Mouse (Mus musculus) hindbrain, embryonic 13.5 days (tissue): ENCODE data around the gene Gm20388. TPM values are rescaled to one million over a fixed set of nuclear protein-coding genes. Genes with fewer than 3 reads are reported as not detected.
"Not testable (repeated sequence)": the region's sequence is repeated elsewhere in the genome, so short reads cannot be mapped to it uniquely, and the experiment has no call there.

ENCODE experiments used
- ATAC-seq: fragments of 200-750 bp; cut with Nextera tagmentation; 2 replicates; pipeline ENCODE4 v1.8.0; 2017; ENCODE audit warnings: moderate TSS enrichment; ENCODE audit not compliant: low FRiP score
- H3K27ac ChIP-seq: fragments of 300-500 bp; sonication (generic); 2 replicates; pipeline ENCODE4 v1.5.1; 2015; ENCODE audit warnings: inconsistent platforms, mild to moderate bottlenecking, moderate library complexity
- H3K27me3 ChIP-seq: fragments of 300-500 bp; sonication (generic); 2 replicates; pipeline ENCODE4 v1.6.1; 2015; ENCODE audit warnings: mild to moderate bottlenecking, inconsistent platforms
- H3K36me3 ChIP-seq: fragments of 300-500 bp; sonication (generic); 2 replicates; pipeline ENCODE4 v1.6.1; 2015; ENCODE audit warnings: mild to moderate bottlenecking, inconsistent platforms
- H3K4me1 ChIP-seq: fragments of 300-500 bp; sonication (generic); replicated peaks from 2 replicates; pipeline ENCODE4 v1.6.1; 2015; ENCODE audit warnings: inconsistent platforms
- H3K4me2 ChIP-seq: fragments of 300-500 bp; sonication (generic); 2 replicates; pipeline ENCODE4 v1.6.1; 2015; ENCODE audit warnings: inconsistent platforms, mild to moderate bottlenecking, moderate library complexity
- H3K4me3 ChIP-seq: fragments of 300-500 bp; sonication (generic); 2 replicates; pipeline ENCODE4 v1.5.1; 2015; ENCODE audit warnings: mild to moderate bottlenecking, inconsistent platforms
- H3K9ac ChIP-seq: fragments of 300-500 bp; sonication (generic); 2 replicates; pipeline ENCODE4 v1.6.1; 2015; ENCODE audit warnings: mild to moderate bottlenecking, inconsistent platforms
- H3K9me3 ChIP-seq: fragments of 300-500 bp; sonication (generic); 2 replicates; pipeline ENCODE4 v1.6.1; 2016; ENCODE audit warnings: inconsistent platforms
- WGBS: fragments of 180-500 bp; shearing (Covaris S2); methylation state at CpG from one replicate; pipeline ENCODE4 v1.1.7; 2015; 5-methylcytosine and 5-hydroxymethylcytosine counted together
- polyA plus RNA-seq: library from polyadenylated mRNA; unstranded; fragments of >200 nt; fragmentation: Nextera tagmentation; extraction: Ambion mirVana; gene quantifications from 2 replicates; pipeline ENCODE4 v1.2.1, GENCODE M21; 2015

The Gm20388 gene
- polyA plus RNA-seq, 1 experiment from 2014 or later: 1.9 TPM

- no peaks in the 10 kb centered on the region for H3K4me1 ChIP-seq
- no peak overlapping the region for H3K4me3 ChIP-seq
- 95% methylated on average over 23 of the region's 23 CpGs for WGBS
- no peak for ATAC-seq
- no peak overlapping the region for H3K4me2 ChIP-seq
- peaks cover 5% of the 10 kb centered on the region; the same call in 1 of the 2 replicates for H3K36me3 ChIP-seq
- peaks cover 62% of the 10 kb centered on the region for H3K9me3 ChIP-seq
- no peaks in the 10 kb centered on the region for H3K27me3 ChIP-seq
- no peak overlapping the region for H3K27ac ChIP-seq
- H3K9ac ChIP-seq: no peak overlapping the region
Measured at GRCm38 (mm10) chr8:123428939-123429721, 3518.5 kb downstream of the Gm20388 start.

GRCm38 (mm10) chr8:123429722-123430013 is 3519.0 kb downstream of the Gm20388 start:
- H3K27ac ChIP-seq: not testable (repeated sequence)
- WGBS: 97% methylated on average over 15 of the region's 15 CpGs

GRCm38 (mm10) chr8:123430936-123431335 is 3520.3 kb downstream of the Gm20388 start:
- H3K27ac ChIP-seq: not testable (repeated sequence)
- 95% methylated on average over 7 of the region's 8 CpGs for WGBS
- peaks cover 64% of the 10 kb centered on the region for H3K9me3 ChIP-seq

More at GRCm38 (mm10) chr8:123429722-123430013, 3519.0 kb downstream of the Gm20388 start:
- peaks cover 64% of the 10 kb centered on the region for H3K9me3 ChIP-seq
- not testable (repeated sequence) for H3K9ac ChIP-seq, H3K27me3 ChIP-seq, ATAC-seq, H3K4me2 ChIP-seq, H3K4me1 ChIP-seq, H3K36me3 ChIP-seq, H3K4me3 ChIP-seq

GRCm38 (mm10) chr8:123431616-123432365 is 3521.2 kb downstream of the Gm20388 start:
- Histone ChIP-seq H3K9ac (no peak overlapping the region), H3K4me3 (no peak overlapping the region), H3K27me3 (no peaks in the 10 kb centered on the region), H3K9me3 (peaks cover 59% of the 10 kb centered on the region), H3K4me2 (no peak overlapping the region), H3K27ac (no peak overlapping the region), H3K36me3 (peaks cover 3% of the 10 kb centered on the region; the same call in 1 of the 2 replicates), H3K4me1 (no peaks in the 10 kb centered on the region)
- no peak for ATAC-seq
- 98% methylated on average over 25 of the region's 25 CpGs for WGBS

More at GRCm38 (mm10) chr8:123430936-123431335, 3520.3 kb downstream of the Gm20388 start:
- H3K27me3 ChIP-seq, H3K4me1 ChIP-seq, ATAC-seq, H3K4me2 ChIP-seq, H3K4me3 ChIP-seq, H3K9ac ChIP-seq, H3K36me3 ChIP-seq: not testable (repeated sequence)

- H3K27ac ChIP-seq: no peak overlapping the region
- no peaks in the 10 kb centered on the region for H3K36me3 ChIP-seq
- H3K9ac ChIP-seq: no peak overlapping the region
- H3K4me2 ChIP-seq: no peak overlapping the region
- peaks cover 53% of the 10 kb centered on the region for H3K9me3 ChIP-seq
- no peaks in the 10 kb centered on the region for H3K27me3 ChIP-seq
- no peak overlapping the region for H3K4me3 ChIP-seq
- H3K4me1 ChIP-seq: no peaks in the 10 kb centered on the region
- no peak for ATAC-seq
- 97% methylated on average over 16 of the region's 16 CpGs for WGBS
Measured at GRCm38 (mm10) chr8:123432381-123432780, 3521.7 kb downstream of the Gm20388 start.

GRCm38 (mm10) chr8:123433241-123433974 is 3522.8 kb downstream of the Gm20388 start:
- 98% methylated on average over 47 of the region's 47 CpGs for WGBS
- not testable (repeated sequence) for H3K4me1 ChIP-seq, H3K27ac ChIP-seq, ATAC-seq, H3K36me3 ChIP-seq, H3K27me3 ChIP-seq, H3K4me3 ChIP-seq, H3K9ac ChIP-seq, H3K4me2 ChIP-seq
- peaks cover 43% of the 10 kb centered on the region for H3K9me3 ChIP-seq

- Histone ChIP-seq H3K4me2 (no peak overlapping the region), H3K27me3 (no peaks in the 10 kb centered on the region), H3K4me1 (peaks cover 22% of the 10 kb centered on the region), H3K9me3 (no peaks in the 10 kb centered on the region), H3K9ac (no peak overlapping the region), H3K27ac (no peak overlapping the region), H3K36me3 (peaks cover 11% of the 10 kb centered on the region; the same call in 1 of the 2 replicates), H3K4me3 (no peak overlapping the region)
- no peak for ATAC-seq
- WGBS: 98% methylated on average over 2 of the region's 2 CpGs
Measured at GRCm38 (mm10) chr8:123441788-123442187, 3531.1 kb downstream of the Gm20388 start.

GRCm38 (mm10) chr8:123442351-123442750 is 3531.7 kb downstream of the Gm20388 start:
- no peaks in the 10 kb centered on the region for H3K27me3 ChIP-seq
- no peak overlapping the region for H3K4me3 ChIP-seq
- H3K9me3 ChIP-seq: no peaks in the 10 kb centered on the region
- ATAC-seq: peak; percentile 51
- peaks cover 22% of the 10 kb centered on the region for H3K4me1 ChIP-seq
- H3K4me2 ChIP-seq: peak overlapping the region; percentile 72
- H3K36me3 ChIP-seq: peaks cover 15% of the 10 kb centered on the region; the same call in 1 of the 2 replicates
- H3K9ac ChIP-seq: no peak overlapping the region; the same call in 1 of the 2 replicates
- H3K27ac ChIP-seq: peak overlapping the region; percentile 89; the same call in 1 of the 2 replicates
- WGBS: 80% methylated on average over 5 of the region's 5 CpGs

- peak overlapping the region; percentile 66 for H3K4me3 ChIP-seq
- peak overlapping the region; percentile 72 for H3K4me2 ChIP-seq
- peak; percentile 96 for ATAC-seq
- H3K27me3 ChIP-seq: no peaks in the 10 kb centered on the region
- under 1% methylated on average over 41 of the region's 41 CpGs for WGBS
- peak overlapping the region; percentile 89 for H3K27ac ChIP-seq
- peaks cover 19% of the 10 kb centered on the region; the same call in 1 of the 2 replicates for H3K36me3 ChIP-seq
- H3K9ac ChIP-seq: peak overlapping the region; percentile 91
- no peaks in the 10 kb centered on the region for H3K9me3 ChIP-seq
- peaks cover 22% of the 10 kb centered on the region for H3K4me1 ChIP-seq
Measured at GRCm38 (mm10) chr8:123442871-123443575, 3532.4 kb downstream of the Gm20388 start.

- Histone ChIP-seq H3K4me3 (peak overlapping the region; percentile 66), H3K9ac (peak overlapping the region; percentile 91), H3K9me3 (no peaks in the 10 kb centered on the region), H3K4me1 (peaks cover 22% of the 10 kb centered on the region), H3K27ac (peak overlapping the region; percentile 89), H3K36me3 (peaks cover 19% of the 10 kb centered on the region; the same call in 1 of the 2 replicates), H3K27me3 (no peaks in the 10 kb centered on the region), H3K4me2 (peak overlapping the region; percentile 72)
- no peak for ATAC-seq
- WGBS: 46% methylated on average over 4 of the region's 4 CpGs
Measured at GRCm38 (mm10) chr8:123443576-123443921, 3532.9 kb downstream of the Gm20388 start.

GRCm38 (mm10) chr8:123444131-123444530 is 3533.5 kb downstream of the Gm20388 start:
- Histone ChIP-seq H3K27me3 (no peaks in the 10 kb centered on the region), H3K9ac (peak overlapping the region; percentile 91; the same call in 1 of the 2 replicates), H3K36me3 (peaks cover 21% of the 10 kb centered on the region), H3K27ac (no peak overlapping the region), H3K4me3 (peak overlapping the region; percentile 66), H3K9me3 (no peaks in the 10 kb centered on the region), H3K4me2 (peak overlapping the region; percentile 72), H3K4me1 (peaks cover 22% of the 10 kb centered on the region)
- ATAC-seq: no peak
- WGBS: 88% methylated on average over 6 of the region's 6 CpGs
